Mouse (Mus musculus) brain, adult 2 months (tissue): ENCODE results near the gene Usp47.

Experiments used
- DNase-seq: peaks from one replicate; pipeline ENCODE4 v3.0.0; 2011; ENCODE audit warnings: low read depth, low spot score

The Usp47 gene

DNA sequence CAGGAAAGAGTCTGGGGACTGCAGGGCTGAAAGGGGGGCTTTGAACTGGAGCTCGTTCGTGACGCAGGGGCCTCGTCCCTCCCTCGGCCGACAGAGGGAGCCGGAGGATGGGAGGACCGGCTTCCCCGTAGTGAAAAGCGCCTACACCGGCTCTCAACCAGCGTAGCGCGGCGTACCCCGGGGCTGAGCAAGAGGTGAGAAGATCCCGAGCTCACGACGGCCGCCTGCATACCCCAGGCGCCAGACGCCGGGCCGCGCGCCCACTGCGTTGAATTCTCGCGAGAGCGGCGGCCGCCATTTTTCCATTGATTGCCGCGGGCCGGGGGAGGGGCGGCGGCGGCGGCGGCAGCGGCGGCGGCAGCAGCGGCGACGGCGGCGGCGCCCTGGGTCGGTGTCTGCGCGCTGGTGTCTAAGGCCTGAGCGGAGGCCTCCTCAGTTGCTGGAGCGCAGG is at the start of gene Usp47:
Usp47 (plus strand) TSS at position 355 of the 451 bp plus-strand sequence.
- DNase-seq: peak; percentile 88

DNA sequence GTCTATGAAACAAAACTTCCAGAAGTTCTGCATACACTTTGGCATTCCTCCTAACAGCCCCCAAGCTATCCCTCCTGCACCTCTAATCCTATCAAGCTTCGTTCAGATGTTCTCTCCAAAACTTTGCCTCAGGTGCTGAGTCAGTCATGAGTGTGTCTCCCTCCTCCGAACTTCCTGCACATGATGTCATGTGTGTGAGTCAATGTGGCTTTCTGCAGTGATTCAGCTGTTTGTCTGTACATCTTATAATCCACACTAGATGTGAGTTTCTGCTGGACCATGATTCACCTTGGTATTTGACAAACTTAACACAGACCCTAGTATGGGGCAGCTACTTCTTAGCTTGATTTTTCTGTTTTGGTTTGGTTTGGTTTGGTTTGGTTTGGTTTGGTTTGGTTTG is 46.9 kb upstream of the Usp47 start:
- peak; percentile 44 for DNase-seq

DNA sequence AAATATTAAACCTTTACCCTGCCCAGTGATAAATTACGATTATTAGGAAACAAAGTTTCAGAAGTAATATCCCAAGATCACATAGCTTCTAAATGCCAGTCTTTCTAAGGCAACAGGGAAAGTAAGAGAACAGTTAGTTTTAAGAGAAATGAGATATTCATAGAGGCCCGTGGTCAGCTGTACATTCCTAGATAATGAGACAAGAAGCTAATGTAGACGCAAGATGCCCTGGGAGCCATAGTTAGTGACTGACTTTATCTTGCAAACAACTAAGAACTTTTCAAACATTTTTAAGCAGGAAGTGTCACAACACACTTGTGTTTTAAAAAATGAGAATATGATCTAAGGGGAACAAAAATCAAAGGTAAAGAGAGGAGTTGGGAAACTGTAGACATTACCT is 45.4 kb upstream of the Usp47 start:
- DNase-seq: no peak

DNA sequence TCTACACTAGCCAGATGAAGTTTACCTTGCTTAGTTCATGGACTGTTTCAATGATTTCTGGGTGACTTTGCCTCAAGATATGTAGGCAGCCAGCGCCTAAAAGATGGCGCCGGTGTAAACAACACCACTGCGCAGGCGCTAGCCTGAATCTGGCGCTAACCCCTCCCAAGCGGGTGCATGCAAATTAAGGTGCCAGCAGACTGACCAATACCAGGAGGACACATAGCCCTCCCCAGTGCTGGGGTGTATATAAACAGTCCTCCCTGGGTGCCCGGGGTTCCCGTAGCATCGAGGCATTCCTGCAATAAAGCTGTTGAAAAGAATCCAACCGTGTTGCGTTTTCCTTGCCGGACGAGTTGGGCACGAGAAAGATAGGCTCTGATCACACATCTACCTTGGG is 41.0 kb upstream of the Usp47 start:
- DNase-seq: no peak

DNA sequence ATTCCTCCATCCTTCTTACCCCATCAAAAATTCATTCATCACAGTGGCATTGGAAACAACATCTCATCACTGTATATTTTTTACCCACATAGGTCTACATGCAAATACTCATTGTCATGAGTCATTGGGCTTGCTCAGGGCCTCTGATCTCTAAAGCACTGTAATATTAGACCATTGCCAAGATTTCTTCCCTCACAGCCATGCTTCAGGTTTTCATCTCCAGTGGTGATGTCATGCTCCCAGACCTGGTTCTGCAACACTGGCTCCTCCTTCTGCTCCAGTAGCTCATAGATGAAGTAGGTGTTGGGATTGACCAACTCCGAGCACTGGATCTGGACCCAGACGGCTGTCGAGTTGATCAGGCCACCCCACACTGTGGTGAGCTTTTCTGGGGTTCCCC is 38.8 kb upstream of the Usp47 start:
- DNase-seq: no peak

DNA sequence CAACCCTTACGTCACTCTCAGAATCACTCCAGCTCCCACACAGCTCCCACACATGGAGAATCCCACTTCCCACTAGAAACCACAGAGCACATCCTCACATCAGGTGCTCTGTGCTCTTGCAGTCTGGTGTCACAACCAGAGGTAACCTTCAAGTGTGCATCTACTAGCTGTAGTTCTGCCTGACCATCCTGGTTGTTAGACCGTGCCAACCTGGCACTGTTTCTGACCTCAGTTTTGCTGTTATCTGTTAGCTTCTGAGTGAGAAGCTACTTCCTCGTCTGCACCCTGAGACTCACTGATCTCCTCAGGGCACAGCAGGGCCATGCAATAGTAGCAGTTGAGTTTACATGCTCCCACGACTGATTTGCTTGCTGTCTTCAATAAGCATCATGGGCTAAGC is 38.0 kb upstream of the Usp47 start:
- no peak for DNase-seq

DNA sequence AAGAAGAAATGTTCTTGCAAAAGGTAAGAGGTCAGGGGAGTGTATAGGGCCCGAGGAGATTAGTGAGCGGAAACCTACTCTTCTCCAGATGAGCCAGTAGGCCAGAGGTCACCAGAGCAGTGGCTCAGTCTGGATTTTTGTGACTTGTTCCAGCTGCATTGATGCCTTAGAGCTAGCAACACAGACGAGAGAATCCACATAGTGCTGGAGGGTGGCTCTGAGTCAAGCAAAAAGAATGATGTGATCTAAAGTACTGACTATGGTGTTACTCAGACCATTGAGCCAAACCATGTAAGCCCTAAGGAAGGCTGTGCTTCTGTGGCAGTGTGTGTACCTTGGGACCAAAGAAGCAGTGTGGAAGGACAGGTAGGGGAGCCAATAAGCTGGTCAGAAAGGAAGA is 36.4 kb upstream of the Usp47 start:
- no peak for DNase-seq

- peak; percentile 19 for DNase-seq
Observed at GRCm38 (mm10) chr7:111997441-111997840, 25.9 kb upstream of the Usp47 start.

DNA sequence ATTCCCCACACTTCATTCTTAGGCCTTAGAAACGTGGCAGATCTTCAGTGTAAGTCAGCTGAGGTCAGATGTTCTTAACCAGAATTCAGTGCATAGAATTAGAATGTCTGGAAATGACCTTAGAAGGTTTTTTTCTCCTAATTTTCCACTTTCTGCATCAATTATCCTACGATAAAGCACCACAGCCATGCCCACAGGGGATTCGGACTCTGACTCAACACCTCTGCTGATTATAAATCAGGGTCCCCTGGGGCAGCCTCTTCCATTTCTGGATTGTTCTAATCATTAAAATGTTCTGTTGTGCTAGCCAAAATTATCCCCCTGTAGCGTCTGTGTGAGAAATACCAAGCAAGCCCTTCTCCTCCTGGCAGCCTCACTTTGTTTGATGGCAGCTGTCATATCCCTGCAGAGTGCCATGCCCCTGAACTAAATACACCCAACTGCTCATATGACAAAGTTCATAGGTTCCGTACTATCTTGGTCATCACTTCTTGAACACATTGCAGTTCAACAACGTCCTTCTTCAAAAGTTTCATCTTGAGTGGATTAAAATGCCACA is 24.8 kb upstream of the Usp47 start:
- DNase-seq: no peak

DNA sequence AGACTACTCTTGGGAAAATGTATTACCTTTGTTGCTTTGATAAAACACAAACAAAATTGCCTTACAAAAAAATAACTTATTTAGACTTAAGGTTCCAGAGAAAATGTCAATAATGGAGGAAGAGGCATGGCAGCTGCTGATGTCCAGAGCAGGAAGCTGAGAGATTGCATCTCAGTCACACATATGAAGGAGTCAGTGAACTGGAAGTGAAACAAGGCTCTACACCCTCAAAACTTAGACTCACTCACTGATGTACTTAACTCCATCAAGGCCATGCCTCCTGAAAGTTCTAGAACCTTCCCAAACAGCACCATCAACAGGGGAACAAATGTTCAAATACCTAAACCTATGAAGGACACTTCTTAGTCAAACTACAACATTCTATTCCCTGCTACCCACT is 23.9 kb upstream of the Usp47 start:
- DNase-seq: no peak

GRCm38 (mm10) chr7:112000166-112000565 is 23.1 kb upstream of the Usp47 start:
- DNase-seq: no peak

- no peak for DNase-seq
Observed at GRCm38 (mm10) chr7:112010511-112010910, 12.8 kb upstream of the Usp47 start.

DNA sequence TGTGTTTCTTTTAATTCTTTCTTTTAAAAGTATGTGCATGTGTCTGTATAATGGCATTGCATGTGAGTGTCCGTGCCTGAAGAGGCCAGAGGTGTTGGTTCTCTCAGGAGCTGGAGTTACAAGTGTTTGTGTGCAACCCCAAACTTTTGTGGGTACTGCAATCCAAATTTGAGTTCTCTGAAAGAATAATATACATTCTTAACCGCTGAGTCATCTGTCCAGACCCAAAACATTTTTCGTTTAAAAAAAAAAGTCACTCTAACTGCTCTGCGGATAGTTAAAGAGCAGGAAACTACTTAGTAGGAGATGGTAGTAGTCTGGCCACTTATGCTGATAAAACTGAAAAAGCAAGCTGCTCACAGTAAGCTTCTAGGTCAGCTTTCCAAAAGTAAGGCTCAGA is 12.3 kb upstream of the Usp47 start:
- DNase-seq: no peak

GRCm38 (mm10) chr7:112012102-112012501 is 11.2 kb upstream of the Usp47 start:
- DNase-seq: peak; percentile 99

GRCm38 (mm10) chr7:112012621-112013177 is 10.6 kb upstream of the Usp47 start:
- no peak for DNase-seq

GRCm38 (mm10) chr7:112014148-112014547 is 9.2 kb upstream of the Usp47 start:
- DNase-seq: no peak

GRCm38 (mm10) chr7:112022506-112023149 is 676 bp upstream of the Usp47 start:
- peak; percentile 71 for DNase-seq

GRCm38 (mm10) chr7:112023601-112024445 is 519 bp downstream of the Usp47 start:
- peak; percentile 47 for DNase-seq

- DNase-seq: no peak
Observed at GRCm38 (mm10) chr7:112024446-112024730, 1.1 kb downstream of the Usp47 start.

- DNase-seq: no peak
Observed at GRCm38 (mm10) chr7:112024856-112025255, 1.6 kb downstream of the Usp47 start.

- no peak for DNase-seq
Observed at GRCm38 (mm10) chr7:112030594-112030993, 7.3 kb downstream of the Usp47 start.

DNA sequence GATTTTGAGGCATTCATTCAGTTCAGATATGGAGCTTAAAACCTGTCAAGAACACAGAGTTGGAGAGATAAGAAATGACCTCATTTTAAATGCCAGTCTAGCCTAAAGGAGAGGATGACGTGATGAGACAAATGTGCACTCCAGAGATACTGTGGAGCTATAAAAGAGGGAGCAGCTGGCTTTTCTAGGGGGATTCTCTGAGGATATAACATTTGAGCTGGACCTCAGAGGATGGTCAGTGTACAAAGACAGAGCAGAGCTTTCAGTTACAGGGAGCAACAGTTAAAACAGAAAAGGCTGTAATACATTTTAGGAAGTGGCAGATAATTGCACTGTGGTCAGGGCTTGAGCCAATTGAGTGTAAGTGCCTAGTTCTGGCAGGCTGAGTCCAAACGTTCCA is 12.5 kb downstream of the Usp47 start:
- DNase-seq: peak; percentile 33

DNA sequence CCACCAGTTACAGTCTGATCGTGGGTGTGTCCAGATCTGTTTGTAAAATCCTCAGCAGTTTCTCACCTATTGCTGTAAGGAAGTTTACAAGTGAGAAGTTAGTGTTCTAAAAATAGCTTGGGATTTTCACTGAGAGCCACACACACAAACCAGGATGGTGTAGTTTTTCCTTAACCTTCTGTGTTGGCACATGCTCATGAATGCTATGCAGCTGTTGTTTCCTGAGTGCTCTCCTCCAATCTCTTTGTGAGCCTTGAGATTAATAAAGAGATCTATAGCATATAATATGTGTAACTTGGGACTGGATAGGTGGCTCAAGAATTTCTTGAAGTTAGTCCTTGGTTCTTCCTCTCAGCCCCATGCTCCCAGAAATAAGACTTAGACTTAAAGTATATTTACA is 13.3 kb downstream of the Usp47 start:
- DNase-seq: no peak
